Mouse (Mus musculus): ENCODE measurements around the gene Tnks2. TPM values are rescaled to one million over a fixed set of nuclear protein-coding genes. Genes with fewer than 3 reads are reported as not detected.

Tnks2 gene
- polyA plus RNA-seq (2015; fragmentation: Nextera tagmentation; extraction: Ambion mirVana) = 13.9 and 15.8 TPM in 2 replicates

GRCm38 (mm10) chr19:36833788-36834531, at the start of gene Tnks2:
Gene Tnks2, plus strand, starts transcription at chr19:36834232.
- H3K36me3 ChIP-seq (ENCODE audit: control insufficient read depth, insufficient read depth, low read length) = no peaks in the 10 kb centered on the region
- H3K27me3 ChIP-seq (ENCODE audit: control insufficient read depth, insufficient read depth, low read length) = no peaks in the 10 kb centered on the region
- ATAC-seq (ENCODE audit: low FRiP score, low TSS enrichment) (peak; percentile 95), DNase-seq (ENCODE audit: low spot score) (peak; percentile 97)
- H3K4me2 ChIP-seq (replicated peaks; ENCODE audit: low read depth) = peak within 1 kb of the TSS; percentile 62
- peak within 1 kb of the TSS; percentile 95 for H3K4me3 ChIP-seq (ENCODE audit: low read depth, low read length)
- TF ChIP-seq EP300 (optimal IDR thresholded peaks at IDR 0.05) (no peak), CTCF (IDR thresholded peaks at IDR 0.05; ENCODE audit: low read depth) (no peak)
- WGBS = 1% methylated on average over 59 of the region's 73 CpGs
- peak within 1 kb of the TSS; percentile 99 for H3K9ac ChIP-seq (ENCODE audit: low read length)
- H3K27ac ChIP-seq (replicated peaks) = peak within 1 kb of the TSS; percentile 99
- H3K4me1 ChIP-seq (replicated peaks; ENCODE audit: control insufficient read depth, insufficient read depth) = peaks cover 4% of the 10 kb centered on the region; the same call in 1 of the 2 replicates
- H3K9me3 ChIP-seq (ENCODE audit: control insufficient read depth, low read length) = no peaks in the 10 kb centered on the region

GRCm38 (mm10) chr19:36789873-36790733, 43.9 kb upstream of the Tnks2 start:
- Histone ChIP-seq H3K27me3 (ENCODE audit: control insufficient read depth, insufficient read depth, low read length) (no peaks in the 10 kb centered on the region), H3K4me3 (ENCODE audit: low read depth, low read length) (no peak overlapping the region), H3K27ac (replicated peaks) (peak overlapping the region; percentile 56), H3K36me3 (ENCODE audit: control insufficient read depth, insufficient read depth, low read length) (no peaks in the 10 kb centered on the region), H3K9ac (ENCODE audit: low read length) (no peak overlapping the region), H3K9me3 (ENCODE audit: control insufficient read depth, low read length) (no peaks in the 10 kb centered on the region), H3K4me1 (replicated peaks; ENCODE audit: control insufficient read depth, insufficient read depth) (no peaks in the 10 kb centered on the region), H3K4me2 (replicated peaks; ENCODE audit: low read depth) (no peak overlapping the region)
- ATAC-seq (ENCODE audit: low FRiP score, low TSS enrichment) = peak; percentile 33; the same call in 1 of the 2 replicates
- TF ChIP-seq CTCF (IDR thresholded peaks at IDR 0.05; ENCODE audit: low read depth) = no peak
- TF ChIP-seq EP300 (optimal IDR thresholded peaks at IDR 0.05) = no peak
- 67% methylated on average over 17 of the region's 17 CpGs for WGBS
- DNase-seq (ENCODE audit: low spot score) = no peak

- ATAC-seq (ENCODE audit: low FRiP score, low TSS enrichment) (peak; percentile 85), DNase-seq (ENCODE audit: low spot score) (peak; percentile 62)
- Histone ChIP-seq H3K27me3 (ENCODE audit: control insufficient read depth, insufficient read depth, low read length) (no peaks in the 10 kb centered on the region), H3K4me3 (ENCODE audit: low read depth, low read length) (no peak overlapping the region), H3K4me1 (replicated peaks; ENCODE audit: control insufficient read depth, insufficient read depth) (no peaks in the 10 kb centered on the region), H3K9ac (ENCODE audit: low read length) (no peak overlapping the region), H3K27ac (replicated peaks) (no peak overlapping the region), H3K9me3 (ENCODE audit: control insufficient read depth, low read length) (no peaks in the 10 kb centered on the region), H3K4me2 (replicated peaks; ENCODE audit: low read depth) (no peak overlapping the region), H3K36me3 (ENCODE audit: control insufficient read depth, insufficient read depth, low read length) (no peaks in the 10 kb centered on the region)
- WGBS = 64% methylated on average over 8 of the region's 8 CpGs
- no peak for TF ChIP-seq EP300 (optimal IDR thresholded peaks at IDR 0.05)
- no peak for TF ChIP-seq CTCF (IDR thresholded peaks at IDR 0.05; ENCODE audit: low read depth)
These were observed 41.4 kb upstream of the Tnks2 start for GRCm38 (mm10) chr19:36792589-36792988.

GRCm38 (mm10) chr19:36793450-36793849, 40.6 kb upstream of the Tnks2 start:
- Histone ChIP-seq H3K9ac (ENCODE audit: low read length) (no peak overlapping the region), H3K4me3 (ENCODE audit: low read depth, low read length) (no peak overlapping the region), H3K4me1 (replicated peaks; ENCODE audit: control insufficient read depth, insufficient read depth) (no peaks in the 10 kb centered on the region), H3K9me3 (ENCODE audit: control insufficient read depth, low read length) (no peaks in the 10 kb centered on the region), H3K36me3 (ENCODE audit: control insufficient read depth, insufficient read depth, low read length) (no peaks in the 10 kb centered on the region), H3K27ac (replicated peaks) (no peak overlapping the region), H3K4me2 (replicated peaks; ENCODE audit: low read depth) (no peak overlapping the region), H3K27me3 (ENCODE audit: control insufficient read depth, insufficient read depth, low read length) (no peaks in the 10 kb centered on the region)
- no peak for ATAC-seq (ENCODE audit: low FRiP score, low TSS enrichment)
- no peak for DNase-seq (ENCODE audit: low spot score)
- TF ChIP-seq CTCF (IDR thresholded peaks at IDR 0.05; ENCODE audit: low read depth) (no peak), EP300 (optimal IDR thresholded peaks at IDR 0.05) (no peak)
- WGBS = 75% methylated on average over 1 of the region's 1 CpGs

- no peak overlapping the region for H3K4me2 ChIP-seq (replicated peaks; ENCODE audit: low read depth)
- TF ChIP-seq EP300 (optimal IDR thresholded peaks at IDR 0.05) (no peak), CTCF (IDR thresholded peaks at IDR 0.05; ENCODE audit: low read depth) (no peak)
- no peaks in the 10 kb centered on the region for H3K4me1 ChIP-seq (replicated peaks; ENCODE audit: control insufficient read depth, insufficient read depth)
- H3K27ac ChIP-seq (replicated peaks) = no peak overlapping the region
- DNase-seq (ENCODE audit: low spot score) (no peak), ATAC-seq (ENCODE audit: low FRiP score, low TSS enrichment) (no peak)
- no peaks in the 10 kb centered on the region for H3K27me3 ChIP-seq (ENCODE audit: control insufficient read depth, insufficient read depth, low read length)
- no peaks in the 10 kb centered on the region for H3K36me3 ChIP-seq (ENCODE audit: control insufficient read depth, insufficient read depth, low read length)
- no peaks in the 10 kb centered on the region for H3K9me3 ChIP-seq (ENCODE audit: control insufficient read depth, low read length)
- no peak overlapping the region for H3K9ac ChIP-seq (ENCODE audit: low read length)
- no peak overlapping the region for H3K4me3 ChIP-seq (ENCODE audit: low read depth, low read length)
- WGBS = 84% methylated on average over 4 of the region's 4 CpGs
These were observed 40.0 kb upstream of the Tnks2 start for GRCm38 (mm10) chr19:36794008-36794407.
